Mouse (Mus musculus) CD4-positive, CD25-positive, alpha-beta regulatory T cell, adult 2 months (primary cell): ENCODE results near the gene Tktl1.
"Not testable (repeated sequence)": the region's sequence is repeated elsewhere in the genome, so short reads cannot be mapped to it uniquely, and the experiment has no call there.

Experiments
- DNase-seq: peaks from one replicate; pipeline ENCODE4 v3.0.0-alpha.2; 2012; ENCODE audit warnings: low read depth, low spot score

Gene Tktl1

GRCm38 (mm10) chrX:74176959-74177358, at the start of gene Tktl1:
Tktl1 (plus strand) TSS chrX:74177259.
- DNase-seq, result no peak

- DNase-seq, result not testable (repeated sequence)
Measured at GRCm38 (mm10) chrX:74135263-74135662, 41.8 kb upstream of the Tktl1 start, which contains the start of gene Mecp2. Mecp2 (minus strand) TSS chrX:74135363.

- no peak for DNase-seq
Measured at GRCm38 (mm10) chrX:74167738-74168137, 9.3 kb upstream of the Tktl1 start, which contains the start of gene Tex28. Tex28 (minus strand) TSS chrX:74167838.

GRCm38 (mm10) chrX:74203556-74203955, 26.5 kb downstream of the Tktl1 start:
- DNase-seq, result no peak

- no peak for DNase-seq
Measured at GRCm38 (mm10) chrX:74218496-74218895, 41.4 kb downstream of the Tktl1 start.

- DNase-seq, result no peak
Measured at GRCm38 (mm10) chrX:74219449-74219848, 42.4 kb downstream of the Tktl1 start.

- DNase-seq, result not testable (repeated sequence)
Measured at GRCm38 (mm10) chrX:74220099-74220498, 43.0 kb downstream of the Tktl1 start.

- DNase-seq, result no peak
Measured at GRCm38 (mm10) chrX:74230038-74230437, 53.0 kb downstream of the Tktl1 start.

- no peak for DNase-seq
Measured at GRCm38 (mm10) chrX:74233196-74233595, 56.1 kb downstream of the Tktl1 start.

GRCm38 (mm10) chrX:74240332-74240731, 63.3 kb downstream of the Tktl1 start:
- no peak for DNase-seq

GRCm38 (mm10) chrX:74243396-74243795, 66.3 kb downstream of the Tktl1 start:
- DNase-seq, result no peak

- peak; percentile 90 for DNase-seq
Measured at GRCm38 (mm10) chrX:74243807-74244206, 66.7 kb downstream of the Tktl1 start.

- peak; percentile 62 for DNase-seq
Measured at GRCm38 (mm10) chrX:74244614-74245083, 67.6 kb downstream of the Tktl1 start.

- no peak for DNase-seq
Measured at GRCm38 (mm10) chrX:74245107-74245506, 68.0 kb downstream of the Tktl1 start.

- DNase-seq, result peak; percentile 77
Measured at GRCm38 (mm10) chrX:74245687-74246086, 68.6 kb downstream of the Tktl1 start.

GRCm38 (mm10) chrX:74246213-74246681, 69.2 kb downstream of the Tktl1 start:
- DNase-seq, result peak; percentile 90

- DNase-seq, result no peak
Measured at GRCm38 (mm10) chrX:74246693-74247092, 69.6 kb downstream of the Tktl1 start.

- peak; percentile 78 for DNase-seq
Measured at GRCm38 (mm10) chrX:74248651-74249050, 71.6 kb downstream of the Tktl1 start.

- DNase-seq, result peak; percentile 80
Measured at GRCm38 (mm10) chrX:74249615-74250014, 72.6 kb downstream of the Tktl1 start, which contains the start of gene Flna. Flna (minus strand) TSS chrX:74249820.

GRCm38 (mm10) chrX:74254153-74254887, 77.3 kb downstream of the Tktl1 start, which contains the start of gene Emd:
Emd (plus strand) TSS chrX:74254687.
- DNase-seq, result peak; percentile 95

- DNase-seq, result no peak
Measured at GRCm38 (mm10) chrX:74254888-74255565, 78.0 kb downstream of the Tktl1 start.

GRCm38 (mm10) chrX:74257746-74258145, 80.7 kb downstream of the Tktl1 start:
- no peak for DNase-seq
